Mouse (Mus musculus) layer of hippocampus, postnatal 25 days (tissue): ENCODE results near the gene Ppil2. TPM values are rescaled to one million over a fixed set of nuclear protein-coding genes. Genes with fewer than 3 reads are reported as not detected.
A peak's percentile ranks its signal among the peaks of the same experiment; 100 is the strongest.

Experiments used
- DNase-seq, 2 experiments: peaks; one replicate each; pipeline ENCODE4 v3.0.0; 2022; ENCODE audit warnings: mixed read lengths in 2 of 2, low spot score in 1 of 2; ENCODE audit errors: extremely low spot score in 1 of 2
- total RNA-seq, 2 experiments: library from RNA; stranded (reverse); gene quantifications; 2 replicates each; pipeline ENCODE4 v1.2.3; 2021

Ppil2 gene
- total RNA-seq, 2 experiments from 2014 or later = 86.7 to 102 TPM

DNA sequence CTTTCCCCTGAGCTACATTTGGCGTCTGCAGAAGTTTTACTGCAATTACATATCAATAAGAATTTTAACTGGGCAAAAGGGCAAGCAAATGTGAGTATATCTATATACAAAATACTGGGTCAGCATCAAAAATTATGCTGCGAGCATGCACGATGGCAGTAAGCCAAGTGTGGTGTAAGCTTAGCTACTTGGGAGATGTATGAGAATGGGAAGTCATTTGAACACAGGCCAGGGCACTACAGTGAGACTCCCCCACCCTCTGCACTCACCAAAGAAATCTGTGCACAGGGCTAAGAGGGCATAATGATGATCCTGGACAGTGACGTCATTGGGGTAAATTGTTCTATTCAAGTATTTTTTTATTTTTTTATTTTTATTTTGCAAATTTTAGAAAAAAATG is 6.5 kb downstream of the Ppil2 start:
- no peak for DNase-seq

GRCm38 (mm10) chr16:17102630-17103220 is 8.3 kb downstream of the Ppil2 start:
- no peak for DNase-seq

GRCm38 (mm10) chr16:17096938-17097337 is 14.1 kb downstream of the Ppil2 start:
- DNase-seq = no peak

- no peak for DNase-seq
Measured at GRCm38 (mm10) chr16:17088346-17088745, 22.7 kb downstream of the Ppil2 start.

DNA sequence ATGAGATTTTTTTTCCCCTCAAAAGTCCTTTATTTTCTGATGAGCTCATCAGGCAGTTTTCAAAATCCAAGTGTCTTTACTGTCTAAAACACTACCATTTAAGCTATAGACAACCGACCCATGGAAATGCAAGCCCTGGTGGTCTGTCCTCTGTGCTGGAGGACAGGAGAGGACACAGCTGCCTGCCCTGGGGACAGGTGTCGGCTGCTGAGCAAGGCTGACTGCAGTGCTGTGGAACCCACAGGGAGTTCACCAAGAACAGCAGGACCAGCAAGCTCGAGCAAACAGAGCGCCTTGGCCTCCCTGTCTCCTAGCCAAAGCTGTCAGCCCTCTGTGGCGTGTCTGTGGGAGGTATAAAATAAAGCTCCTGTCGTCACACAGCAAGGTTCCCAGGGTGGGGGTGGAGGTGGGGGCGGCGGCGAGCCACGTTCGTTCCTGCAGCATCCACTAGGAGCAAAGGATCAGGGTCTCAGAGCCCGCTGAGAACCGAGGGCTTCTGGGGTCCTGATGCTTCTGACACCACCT is 24.3 kb downstream of the Ppil2 start:
- no peak for DNase-seq

DNA sequence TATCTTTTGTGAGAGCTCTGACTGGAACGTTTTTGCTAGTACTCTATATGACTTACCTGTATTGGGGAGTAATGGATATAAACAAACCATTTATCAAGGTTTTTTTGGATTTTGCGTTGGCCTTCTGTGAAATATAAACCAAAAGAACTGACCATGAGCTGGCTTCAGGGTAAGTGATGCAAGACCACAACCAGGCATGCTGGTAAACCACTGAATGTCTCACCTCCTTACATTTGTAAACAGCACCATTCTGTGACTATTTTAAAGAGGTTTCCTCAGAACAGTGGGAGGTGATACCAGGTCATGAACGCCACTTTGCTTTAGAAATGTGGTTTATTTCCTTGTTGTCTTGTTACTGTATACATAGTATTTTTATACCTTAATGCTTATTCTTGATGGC is 24.8 kb downstream of the Ppil2 start:
- DNase-seq = no peak

DNA sequence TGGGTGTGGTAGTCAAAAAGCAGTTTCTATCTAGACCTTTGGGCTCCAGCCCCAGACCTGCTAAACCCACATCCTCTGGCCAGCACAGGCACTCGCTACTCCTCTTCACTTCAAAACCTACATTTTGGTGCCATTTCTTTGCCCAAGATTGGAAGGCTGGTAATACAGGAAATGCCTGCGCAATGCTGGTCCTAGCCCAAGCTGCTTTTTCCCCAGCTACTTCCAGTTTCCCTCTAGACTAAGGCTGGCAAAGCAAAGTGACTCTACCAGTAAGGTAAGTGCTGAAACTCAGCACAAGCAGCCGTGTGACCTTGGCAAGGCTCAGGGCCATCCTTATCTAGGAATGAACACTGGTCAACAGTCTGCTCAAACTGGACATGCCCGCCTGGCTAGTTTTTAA is 25.4 kb downstream of the Ppil2 start:
- DNase-seq = no peak

- DNase-seq = no peak
Measured at GRCm38 (mm10) chr16:17082121-17082792, 28.8 kb downstream of the Ppil2 start.

DNA sequence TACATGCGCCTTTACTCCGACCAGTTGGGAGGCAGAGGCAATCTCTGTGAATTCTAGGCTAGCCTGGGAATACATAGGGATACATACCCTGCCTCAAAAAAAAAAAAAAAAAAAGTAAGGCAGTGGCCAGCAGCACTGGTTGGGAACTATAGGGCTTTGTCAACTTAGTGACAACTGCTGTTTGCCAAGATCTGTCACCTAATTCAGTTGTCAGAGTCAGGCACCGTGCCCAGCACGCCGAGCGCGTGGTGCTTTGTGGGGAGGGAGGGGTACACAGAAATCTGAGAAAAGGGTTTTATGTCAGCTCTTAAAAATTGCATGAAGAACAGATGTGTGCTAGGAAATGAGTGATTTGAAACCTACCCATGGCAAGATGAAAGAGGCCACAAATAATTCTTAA is 33.0 kb downstream of the Ppil2 start:
- peak in 1 of 2 experiments; percentile 49 for DNase-seq

DNA sequence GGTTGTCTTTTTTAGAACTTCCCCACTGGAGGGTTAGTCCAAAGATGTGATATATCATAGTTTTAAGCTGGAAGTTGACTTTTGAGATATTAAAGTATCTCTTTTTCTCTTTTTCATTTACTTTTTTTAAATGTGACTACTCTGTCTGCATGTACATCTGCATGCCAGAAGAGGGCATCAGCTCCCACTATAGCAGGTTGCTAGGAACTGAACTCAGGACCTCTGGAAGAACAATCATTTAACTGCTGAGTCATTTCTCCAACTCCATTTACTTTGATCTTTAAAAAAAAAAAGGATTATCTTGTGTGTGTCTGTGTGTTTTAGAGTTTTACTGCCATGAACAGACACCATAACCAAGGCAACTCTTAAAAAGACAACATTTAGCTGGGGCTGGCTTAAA is 34.2 kb downstream of the Ppil2 start:
- no peak for DNase-seq

GRCm38 (mm10) chr16:17076301-17076700 is 34.8 kb downstream of the Ppil2 start:
- no peak for DNase-seq

DNA sequence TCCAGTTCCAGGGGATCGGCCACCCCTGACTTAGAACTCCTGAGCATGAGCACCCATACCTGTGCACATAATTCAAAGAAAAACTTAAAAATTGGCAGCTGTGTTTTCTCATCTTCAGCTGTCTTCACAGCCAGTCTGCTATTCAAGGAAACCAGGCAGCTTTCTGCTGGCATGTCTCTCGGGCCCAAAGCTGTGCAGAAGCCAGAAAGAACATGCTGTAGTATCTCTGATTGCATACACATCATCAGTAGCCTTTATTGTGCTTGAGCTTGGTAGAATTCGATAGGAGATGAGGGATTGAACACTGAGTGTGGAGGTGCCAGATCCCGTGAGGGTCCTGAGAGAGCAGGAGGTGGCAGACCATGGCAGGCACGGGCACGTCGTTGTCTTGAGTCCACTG is 38.1 kb downstream of the Ppil2 start:
- DNase-seq = no peak

DNA sequence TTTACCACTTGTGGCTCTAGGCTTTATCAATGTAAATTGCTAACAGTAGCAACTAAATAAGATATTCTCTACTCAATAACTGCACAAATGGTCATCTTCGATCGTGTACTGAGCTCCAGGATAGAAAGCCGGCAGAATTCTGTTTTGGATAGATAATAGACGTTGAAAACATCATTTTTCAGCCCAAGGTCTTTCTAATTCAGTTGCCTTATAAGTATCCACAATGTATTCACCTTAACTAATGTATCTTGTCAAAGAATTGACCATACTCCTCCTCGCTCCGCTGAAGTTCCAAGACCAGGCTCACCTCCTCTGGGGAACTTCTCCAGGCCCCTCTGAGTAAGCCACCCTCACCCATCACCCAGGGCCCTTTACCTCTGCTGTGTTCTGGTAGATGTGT is 40.3 kb downstream of the Ppil2 start:
- DNase-seq = no peak

DNA sequence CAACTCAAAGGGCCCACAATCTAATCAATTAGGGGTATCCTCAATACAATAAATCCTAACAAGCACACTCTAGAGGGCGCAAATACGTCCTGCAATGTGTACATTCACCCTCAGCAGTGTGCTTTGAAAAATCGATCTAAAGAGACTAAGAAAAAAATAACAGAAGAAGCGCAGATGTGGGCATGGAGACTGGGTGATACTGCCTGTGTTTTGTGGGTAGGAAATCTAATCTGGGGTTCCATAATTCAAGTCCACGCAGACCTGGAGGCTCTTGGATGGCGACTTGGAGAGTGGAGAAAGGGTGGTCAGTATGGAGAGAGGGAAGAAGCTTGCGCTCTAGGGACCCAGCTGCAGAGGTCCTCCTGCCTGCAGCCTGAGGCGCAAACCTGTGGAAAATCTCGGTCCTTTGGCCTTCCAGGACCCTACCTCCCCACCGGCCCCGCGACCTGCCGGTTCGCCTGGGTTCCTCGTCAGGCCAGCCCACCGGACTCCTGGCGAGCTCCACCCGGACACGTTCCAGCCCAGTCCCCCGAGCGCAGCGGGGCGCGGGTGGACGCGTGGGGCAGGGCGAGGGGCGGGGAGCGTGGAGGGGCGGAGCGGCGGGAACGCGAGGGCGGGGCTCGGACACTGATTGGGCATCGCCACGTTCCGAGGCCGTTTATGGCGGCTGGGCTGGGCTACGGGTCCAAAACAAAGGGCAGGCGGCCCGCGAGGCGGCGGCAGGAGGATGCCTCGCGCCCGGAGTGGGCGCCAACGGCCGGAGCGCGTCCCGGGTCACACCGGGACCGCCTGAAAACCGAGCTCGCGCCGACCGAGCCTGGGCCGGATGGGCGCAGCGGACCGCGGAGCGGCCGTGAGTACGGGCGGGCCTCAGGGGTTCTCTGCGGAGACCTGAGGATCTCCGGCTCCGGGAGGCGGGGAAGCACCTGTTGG is 41.3 kb downstream of the Ppil2 start, which contains the start of gene Ypel1:
Gene Ypel1, plus strand, starts transcription at position 186 of the 933 bp plus-strand sequence.
- DNase-seq = peak; percentile 76 to 81

GRCm38 (mm10) chr16:17067552-17067951 is 43.5 kb downstream of the Ppil2 start:
- no peak for DNase-seq

DNA sequence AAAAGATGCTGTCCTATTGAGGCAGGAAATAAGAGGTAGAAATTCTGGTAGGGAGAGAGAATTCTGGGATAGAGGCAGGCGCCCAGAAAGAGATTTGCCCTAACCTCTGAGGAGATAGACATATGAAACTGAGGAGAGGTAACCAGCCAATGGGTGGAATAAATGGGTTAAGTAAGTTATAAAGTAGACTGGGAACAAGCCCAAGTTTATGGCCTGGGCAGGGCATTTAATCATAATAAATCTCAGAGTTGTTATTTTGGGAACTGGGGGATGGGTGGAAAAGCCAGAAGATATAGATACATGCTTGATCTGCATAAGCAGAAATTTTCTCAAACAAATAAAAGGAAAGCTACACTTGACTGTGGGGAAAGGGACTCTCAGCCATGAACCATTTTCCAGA is 48.7 kb downstream of the Ppil2 start:
- no peak for DNase-seq

DNA sequence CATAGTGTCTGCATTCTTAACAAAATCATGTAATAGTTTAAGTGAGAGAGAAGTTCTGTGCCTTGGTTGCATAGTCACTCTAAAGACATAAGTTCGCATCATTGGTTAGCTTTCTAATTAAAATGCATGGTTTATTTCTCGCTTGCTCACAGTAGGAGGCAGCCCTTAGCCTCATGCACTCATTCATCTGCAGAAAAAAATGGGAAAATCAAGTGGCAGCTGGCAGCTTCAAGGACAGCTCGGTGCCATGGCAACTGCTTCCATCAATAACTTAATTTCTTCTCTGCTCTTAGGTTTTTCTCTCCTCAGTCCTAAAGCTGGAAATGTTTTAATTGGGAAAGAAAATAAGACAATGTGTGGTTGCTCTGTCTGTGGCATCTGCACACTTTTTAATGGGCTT is 55.5 kb downstream of the Ppil2 start:
- no peak for DNase-seq

- no peak for DNase-seq
Measured at GRCm38 (mm10) chr16:17053903-17054302, 57.2 kb downstream of the Ppil2 start.

- DNase-seq = no peak
Measured at GRCm38 (mm10) chr16:17052087-17052486, 59.0 kb downstream of the Ppil2 start.

DNA sequence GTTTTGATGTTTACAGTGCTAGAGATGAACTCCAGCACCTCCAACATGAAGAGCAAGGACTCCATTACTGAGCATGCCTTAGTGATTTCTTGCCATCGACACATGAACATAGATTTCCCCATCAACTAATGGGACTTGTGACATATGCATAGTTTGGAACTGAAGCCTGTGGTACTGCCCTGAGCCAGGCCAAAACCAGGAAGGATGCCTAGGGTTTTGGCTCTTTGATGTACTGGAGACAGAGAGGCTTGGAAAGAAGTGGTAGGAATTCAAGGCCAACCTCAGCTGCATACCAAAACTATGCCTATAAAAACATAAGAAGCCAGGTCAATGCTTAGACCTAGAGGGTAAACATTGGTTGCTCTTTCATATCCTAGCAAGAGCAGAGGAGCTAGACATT is 61.2 kb downstream of the Ppil2 start:
- no peak for DNase-seq

GRCm38 (mm10) chr16:17045287-17045686 is 65.8 kb downstream of the Ppil2 start:
- no peak for DNase-seq
